Mouse (Mus musculus) embryo, embryonic 10.5 days (tissue): ENCODE results near the gene Il6st.

Experiments used
- DNase-seq: peaks from one replicate; pipeline ENCODE4 v3.0.0-alpha.2; 2015; ENCODE audit warnings: low spot score

Gene Il6st

DNA sequence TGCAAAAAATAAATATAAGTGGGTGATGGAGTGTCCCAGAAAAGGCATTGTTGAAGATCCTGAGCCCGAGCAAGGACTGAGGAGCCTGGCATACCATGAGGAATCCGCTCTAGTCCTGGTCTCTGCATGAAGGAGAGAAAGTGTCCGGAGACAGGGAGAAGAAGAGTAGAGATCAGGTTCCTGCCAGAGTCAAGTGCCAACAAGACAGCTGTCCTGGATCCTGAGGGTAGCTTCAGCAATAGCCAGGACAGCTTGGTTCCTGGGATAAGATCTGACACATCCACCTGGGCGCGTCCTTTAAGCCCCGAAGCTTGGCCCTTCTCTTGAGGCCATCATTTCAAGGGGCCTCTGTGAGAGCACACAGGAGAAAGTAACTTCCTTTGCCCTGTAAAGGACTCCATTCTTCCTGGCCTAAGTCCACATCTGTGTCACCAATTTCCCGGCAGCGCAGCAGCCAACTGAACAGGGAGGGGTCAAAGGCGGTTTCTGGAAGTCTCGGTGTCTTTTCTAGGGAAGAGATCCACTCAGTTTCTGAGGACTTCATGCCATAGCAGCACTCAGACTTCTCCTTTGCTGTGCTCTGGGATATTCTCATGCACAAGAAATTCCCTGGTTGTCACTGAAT lies 59.6 kb downstream of the Il6st start:
- DNase-seq = no peak

DNA sequence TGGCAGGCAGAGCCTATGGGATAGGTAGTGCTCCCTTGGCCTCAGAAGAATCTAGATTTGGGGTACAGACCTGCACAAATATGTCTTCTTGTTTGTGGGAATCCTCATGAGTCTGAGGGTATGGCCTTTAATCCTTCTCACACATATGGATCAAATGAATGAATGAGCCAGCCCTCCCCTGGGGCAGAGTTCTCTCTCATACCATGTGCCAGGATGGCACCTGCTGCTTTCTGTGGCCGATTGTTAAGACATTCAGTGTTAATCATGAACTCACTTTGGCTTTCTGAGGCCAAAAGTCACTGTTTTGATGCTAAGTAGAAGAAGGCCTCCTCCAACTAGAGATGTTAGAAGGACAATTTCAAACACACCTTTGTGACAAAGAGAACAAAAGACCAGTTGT lies 63.3 kb downstream of the Il6st start:
- no peak for DNase-seq

DNA sequence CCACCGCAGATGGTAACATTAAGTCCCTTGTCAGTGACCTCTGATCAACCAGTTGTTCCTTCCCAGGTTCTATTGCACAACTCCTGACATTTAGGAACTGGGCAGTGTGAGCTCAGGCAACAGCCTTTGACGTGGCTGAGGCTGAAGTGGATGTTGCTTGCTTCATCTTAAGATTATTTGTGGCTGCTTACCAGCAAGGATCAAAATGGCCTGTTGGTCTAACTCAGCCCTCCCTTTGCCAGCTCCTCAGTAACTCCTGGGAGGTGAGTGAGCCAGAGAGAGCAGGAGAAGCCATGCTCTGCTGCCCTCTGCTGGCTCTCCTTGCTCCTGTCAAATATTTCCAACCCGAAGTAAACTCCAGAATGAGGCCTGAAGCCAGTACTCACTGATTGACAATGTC lies 66.0 kb downstream of the Il6st start:
- peak; percentile 88 for DNase-seq

DNA sequence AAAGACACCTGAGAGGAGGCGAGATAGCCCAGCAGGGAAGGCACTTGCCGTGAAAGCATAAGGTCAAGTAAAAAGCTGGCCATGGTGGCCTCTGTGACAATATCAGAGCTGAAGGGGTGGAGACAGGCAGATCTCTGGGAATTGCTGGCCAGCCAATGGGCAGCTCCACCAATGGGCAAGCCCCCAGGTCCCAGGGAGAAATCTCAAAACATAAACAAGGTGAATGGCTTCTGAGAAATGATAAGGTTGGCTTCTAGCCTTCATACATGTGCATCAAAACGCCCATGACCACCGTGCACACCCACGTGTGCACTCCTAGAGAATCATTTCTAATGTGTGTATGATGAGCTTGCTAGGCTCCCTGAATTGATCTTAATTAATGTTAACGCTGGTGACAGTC lies 68.4 kb downstream of the Il6st start:
- DNase-seq = no peak

DNA sequence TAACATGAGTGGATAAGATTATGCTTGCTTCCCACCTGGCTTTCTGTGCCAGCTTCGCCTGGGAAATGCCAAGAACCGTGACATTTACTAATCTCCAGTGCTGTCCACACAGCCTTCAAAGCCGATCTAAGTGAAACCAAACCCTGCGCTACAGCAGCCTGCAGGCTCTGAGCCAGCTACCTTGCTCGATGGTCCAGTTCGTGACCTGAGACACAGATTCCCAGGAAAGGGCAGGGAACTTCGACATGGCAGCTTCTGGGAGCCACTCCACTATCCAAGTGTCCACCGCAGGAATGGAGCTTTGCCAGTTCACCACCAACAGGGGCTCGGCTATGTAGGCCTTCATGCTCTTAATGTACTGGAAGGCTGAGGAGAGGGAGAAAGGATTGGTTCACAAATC lies 69.7 kb downstream of the Il6st start:
- DNase-seq = no peak

DNA sequence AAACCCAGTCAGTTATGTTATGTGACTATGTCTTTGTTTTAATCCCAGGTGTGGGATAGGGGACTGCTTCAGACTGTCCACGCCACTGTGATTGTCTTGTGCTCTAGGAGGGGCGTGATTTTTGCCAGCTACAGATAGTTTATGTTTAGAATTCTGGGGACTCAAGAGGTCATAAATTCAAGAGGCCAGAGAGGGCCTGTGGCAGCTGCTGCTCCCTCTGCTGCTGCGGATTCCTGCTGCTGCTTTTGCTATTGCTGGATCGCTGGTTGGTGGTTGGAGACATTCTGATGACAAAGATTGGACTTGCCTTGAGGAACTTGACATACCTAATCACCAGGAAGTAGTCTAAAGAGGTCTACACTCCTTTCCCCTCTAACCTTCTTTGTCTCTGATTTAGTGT lies 72.7 kb downstream of the Il6st start:
- DNase-seq = no peak

DNA sequence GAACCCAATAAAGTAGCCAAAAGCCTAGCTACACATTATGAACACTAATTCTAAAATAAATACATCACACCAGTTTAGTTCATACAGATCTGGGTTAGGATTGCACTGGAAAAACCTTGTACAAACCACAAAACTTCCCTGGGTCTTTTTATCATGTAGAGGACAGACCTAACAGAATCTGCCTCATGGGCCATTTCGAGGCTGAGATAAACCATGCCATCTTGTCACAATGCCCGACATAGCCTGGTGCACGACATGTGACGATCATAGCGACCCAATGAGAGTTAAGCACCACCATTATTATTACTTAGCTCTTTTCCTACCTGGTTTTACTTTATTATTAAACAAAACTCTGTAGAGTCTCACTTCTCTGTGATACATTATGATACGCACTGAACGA lies 73.2 kb downstream of the Il6st start:
- DNase-seq = no peak

DNA sequence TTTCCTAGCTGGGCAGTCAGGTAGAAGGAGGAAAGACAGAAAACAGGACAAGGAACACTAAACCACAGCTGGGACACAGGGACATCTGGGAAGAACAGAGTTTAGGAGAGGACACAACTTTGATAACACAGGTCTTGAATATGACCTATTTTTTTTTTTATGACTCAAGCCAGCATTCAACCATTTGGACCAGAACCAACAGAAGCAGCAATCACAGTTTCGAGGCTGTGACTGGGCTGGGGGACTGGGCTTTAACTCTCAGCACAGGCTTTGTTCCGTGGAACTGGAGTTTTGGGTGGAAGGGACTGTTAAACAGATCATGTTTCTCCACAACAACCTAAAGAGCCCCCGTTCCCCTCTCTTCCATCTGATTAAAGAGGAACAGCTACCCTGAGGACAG lies 76.7 kb downstream of the Il6st start:
- no peak for DNase-seq

DNA sequence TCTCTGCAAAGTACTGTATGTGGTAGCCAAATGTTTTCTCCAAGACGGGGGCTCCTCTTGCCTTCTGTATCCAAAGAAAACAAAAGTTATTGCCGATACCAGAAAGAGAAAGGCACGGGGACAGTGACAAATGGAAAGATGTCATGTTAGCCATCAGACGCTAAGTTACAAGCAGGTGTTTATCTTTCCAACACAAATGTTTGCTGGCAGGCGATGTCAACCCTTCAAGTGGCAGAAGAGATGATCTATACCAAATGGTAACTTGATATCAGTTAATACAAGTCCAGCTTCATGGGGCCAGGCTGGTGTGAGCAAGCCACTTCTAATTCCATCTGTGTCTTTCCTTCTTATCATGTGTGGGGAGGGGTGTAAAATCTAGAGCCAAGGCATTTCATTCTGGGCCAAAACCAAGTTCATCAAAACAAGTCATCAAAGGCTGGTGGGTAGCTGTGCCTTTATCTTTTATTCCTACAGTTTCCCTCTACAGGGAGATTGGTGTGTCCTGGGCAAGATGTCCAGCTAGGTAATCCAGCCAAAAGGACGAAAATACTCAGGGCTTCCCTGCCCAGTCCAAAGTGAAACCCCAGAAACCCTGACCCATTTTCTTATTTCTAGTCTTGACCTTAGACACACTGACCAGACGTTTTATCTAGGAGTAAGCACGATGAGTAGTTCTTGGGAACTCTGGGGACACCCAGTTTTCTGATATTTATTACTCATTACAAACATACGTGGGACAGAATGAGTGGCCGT lies 77.5 kb downstream of the Il6st start:
- DNase-seq = no peak

DNA sequence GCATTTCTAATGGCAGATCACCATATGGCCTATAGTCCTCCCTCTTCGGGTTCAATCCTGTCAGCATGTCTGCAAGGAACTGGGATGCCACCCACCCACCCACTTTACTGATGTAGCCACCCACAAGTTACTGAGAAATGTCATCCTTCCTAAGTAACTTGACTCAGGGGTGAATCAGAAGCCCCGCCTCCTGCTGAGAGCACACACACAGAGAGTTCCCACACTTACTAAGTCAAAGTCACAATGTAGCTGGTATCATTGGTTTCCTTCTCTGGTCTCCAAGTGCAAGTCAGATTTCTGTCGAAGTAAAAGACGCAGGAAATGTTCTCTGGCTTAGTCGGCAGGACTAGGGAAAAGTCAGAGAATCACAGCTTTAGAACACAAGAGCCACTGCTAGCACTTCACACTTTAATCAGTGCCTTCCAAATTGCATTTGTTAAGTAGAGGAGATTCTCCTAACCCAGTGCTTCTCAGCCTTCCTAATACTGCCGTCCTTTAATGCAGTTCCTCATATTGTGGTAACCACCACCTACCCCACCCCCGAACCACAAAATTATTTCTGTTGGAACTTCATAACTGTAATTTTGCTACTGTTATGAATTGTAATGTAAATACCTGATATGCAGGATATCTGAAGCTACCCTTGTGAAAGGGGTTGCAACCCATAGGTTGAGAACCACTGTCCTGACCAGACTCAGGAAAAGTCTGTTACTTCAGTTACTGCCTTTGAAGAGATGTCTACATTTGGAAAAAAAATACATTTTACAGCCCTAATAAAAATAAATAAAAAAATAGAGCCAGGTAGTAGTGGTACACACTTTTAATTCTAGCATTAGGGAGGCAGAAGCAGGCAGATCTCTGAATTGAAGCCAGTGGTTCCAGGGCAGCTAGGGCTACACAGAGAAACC lies 88.0 kb downstream of the Il6st start:
- no peak for DNase-seq

DNA sequence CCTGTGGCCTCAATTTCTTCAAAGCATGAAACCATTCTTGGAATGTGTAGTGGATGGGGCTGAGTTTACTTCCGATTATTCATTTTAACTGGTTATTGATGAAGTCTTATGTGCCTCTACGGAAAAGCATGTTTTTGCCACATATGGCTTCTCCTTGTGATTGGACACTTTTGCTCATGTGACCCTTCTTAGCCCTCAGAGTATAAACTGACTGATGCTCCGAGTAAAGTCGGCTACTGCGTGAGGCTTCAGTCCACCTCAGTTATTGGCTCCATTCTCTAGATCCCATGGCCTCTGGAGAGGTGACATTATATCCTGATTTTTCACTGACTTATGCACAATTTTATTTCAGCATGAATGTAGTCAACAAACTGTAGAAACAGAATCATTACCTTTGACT lies 89.4 kb downstream of the Il6st start:
- DNase-seq = no peak

DNA sequence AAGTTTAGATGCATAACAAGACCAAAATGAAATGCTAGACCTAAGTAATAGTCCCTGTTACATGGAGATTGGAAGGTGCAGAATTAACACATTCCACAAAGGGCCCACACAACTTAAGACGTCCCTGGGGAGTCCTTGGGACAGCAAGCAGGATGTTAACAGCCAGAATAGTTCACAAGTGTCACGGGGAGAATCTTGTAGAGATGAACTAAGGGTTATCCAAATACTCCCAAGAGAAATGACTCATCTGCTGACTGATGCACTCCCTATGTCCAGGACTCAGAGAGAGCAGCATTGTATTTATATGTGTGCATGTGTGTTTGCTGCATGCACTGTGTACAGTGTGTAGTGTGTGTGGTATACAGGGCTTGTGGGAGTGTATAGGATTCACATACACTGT lies 92.6 kb downstream of the Il6st start:
- DNase-seq = no peak
